Mouse (Mus musculus) spleen, postnatal 36 days (tissue): ENCODE measurements around the gene Ksr1.

ENCODE experiments used
- DNase-seq, 2 experiments: peaks; one replicate each; pipeline ENCODE4 v3.0.0; 2022; ENCODE audit warnings: low spot score in 2 of 2, mixed read lengths in 1 of 2

Ksr1 gene

GRCm38 (mm10) chr11:79146331-79146767 is at the start of gene Ksr1:
Ksr1 (minus strand) TSS chr11:79146407.
- DNase-seq: peak; percentile 93

GRCm38 (mm10) chr11:79192176-79192575 is 46.0 kb upstream of the Ksr1 start:
- peak in 1 of 2 experiments; percentile 27 for DNase-seq

GRCm38 (mm10) chr11:79191214-79191613 is 45.0 kb upstream of the Ksr1 start:
- DNase-seq: no peak

GRCm38 (mm10) chr11:79190257-79190656 is 44.0 kb upstream of the Ksr1 start:
- no peak for DNase-seq

GRCm38 (mm10) chr11:79188176-79188575 is 42.0 kb upstream of the Ksr1 start:
- DNase-seq: no peak

GRCm38 (mm10) chr11:79187291-79187690 is 41.1 kb upstream of the Ksr1 start:
- no peak for DNase-seq

- DNase-seq: no peak
Observed at GRCm38 (mm10) chr11:79185683-79186082, 39.5 kb upstream of the Ksr1 start.

- DNase-seq: no peak
Observed at GRCm38 (mm10) chr11:79184126-79184888, 38.1 kb upstream of the Ksr1 start.

- no peak for DNase-seq
Observed at GRCm38 (mm10) chr11:79183400-79183799, 37.2 kb upstream of the Ksr1 start.

- DNase-seq: no peak
Observed at GRCm38 (mm10) chr11:79182881-79183280, 36.7 kb upstream of the Ksr1 start.

GRCm38 (mm10) chr11:79181914-79182313 is 35.7 kb upstream of the Ksr1 start:
- DNase-seq: no peak

GRCm38 (mm10) chr11:79176687-79177086 is 30.5 kb upstream of the Ksr1 start:
- no peak for DNase-seq

GRCm38 (mm10) chr11:79172054-79172453 is 25.8 kb upstream of the Ksr1 start:
- DNase-seq: no peak

GRCm38 (mm10) chr11:79166582-79167300 is 20.5 kb upstream of the Ksr1 start:
- DNase-seq: no peak

GRCm38 (mm10) chr11:79161077-79161758 is 15.0 kb upstream of the Ksr1 start:
- no peak for DNase-seq

- no peak for DNase-seq
Observed at GRCm38 (mm10) chr11:79160127-79160526, 13.9 kb upstream of the Ksr1 start.

GRCm38 (mm10) chr11:79157729-79158128 is 11.5 kb upstream of the Ksr1 start:
- no peak for DNase-seq

- DNase-seq: no peak
Observed at GRCm38 (mm10) chr11:79155348-79155747, 9.1 kb upstream of the Ksr1 start.

GRCm38 (mm10) chr11:79152696-79153095 is 6.5 kb upstream of the Ksr1 start:
- peak; percentile 26 to 32 for DNase-seq

GRCm38 (mm10) chr11:79151874-79152273 is 5.7 kb upstream of the Ksr1 start:
- no peak for DNase-seq

- DNase-seq: no peak
Observed at GRCm38 (mm10) chr11:79150301-79150700, 4.1 kb upstream of the Ksr1 start.

- no peak for DNase-seq
Observed at GRCm38 (mm10) chr11:79149295-79149694, 3.1 kb upstream of the Ksr1 start.
